Mouse (Mus musculus) olfactory bulb, adult 2 months (tissue): ENCODE measurements at regions not wholly inside any gene's neighbourhood (a gene's known extent, or its start where the extent isn't known, plus 50 kb on each side); places are given as distances from the start of the nearest gene placed in this dataset.

Experiments used
- CTCF ChIP-seq: fragments of 200-500 bp; IDR thresholded peaks from 2 replicates; pipeline ENCODE4 v1.5.1; 2012; ENCODE audit warnings: low read depth, mild to moderate bottlenecking, low read length, moderate library complexity; ENCODE audit not compliant: insufficient read depth
- POLR2A ChIP-seq: fragments of 200-500 bp; IDR thresholded peaks from 2 replicates; pipeline ENCODE4 v1.6.1; 2012; ENCODE audit warnings: mild to moderate bottlenecking, low read depth, low read length, moderate library complexity; ENCODE audit not compliant: insufficient read depth

DNA sequence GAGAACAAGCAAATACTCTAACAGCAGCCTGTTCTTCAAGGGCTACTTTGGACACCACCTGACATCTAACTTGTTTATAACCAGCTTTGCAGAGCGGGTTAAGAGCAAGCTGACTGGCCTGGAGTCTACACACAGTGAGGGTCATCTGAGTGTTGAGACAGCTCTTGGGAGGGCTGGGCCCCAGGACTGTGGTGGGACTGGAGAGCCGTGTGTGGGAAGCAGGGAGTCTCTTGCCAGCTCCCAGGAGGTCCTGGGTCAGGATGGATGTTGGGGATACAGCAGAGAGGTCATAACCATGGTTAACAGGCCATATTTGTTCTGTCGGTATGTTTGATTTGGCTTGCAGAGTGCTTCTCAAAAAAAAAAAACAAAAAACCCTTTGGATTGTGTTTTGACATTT, 107.8 kb downstream of the Ptpn20 start:
- no peak for TF ChIP-seq POLR2A
- TF ChIP-seq CTCF: no peak
